In genomic region chr4:95105424-95105823, GRCm38 (mm10) we compare ENCODE assay signal across 8 mouse cellular contexts. TPM values are rescaled to one million over a fixed set of nuclear protein-coding genes. Genes with fewer than 3 reads are reported as not detected.
DNase-seq lines count a peak whose midpoint lies in the region; ATAC-seq lines count a peak whose summit lies in the region.

No protein-coding gene starts in this region.

- H3K4me2 ChIP-seq in lung, embryonic 16.5 days (ENCODE audit: low read depth, low read length), result no peak overlapping the region
- H3K4me2 ChIP-seq in forebrain, embryonic 14.5 days (ENCODE audit: low read length), result no peak overlapping the region

- H3K27me3 ChIP-seq in lung, embryonic 16.5 days (ENCODE audit: control insufficient read depth, insufficient read depth, low read depth, low read length), result no peaks in the 10 kb centered on the region
- no peaks in the 10 kb centered on the region for H3K27me3 ChIP-seq in forebrain, embryonic 14.5 days (replicated peaks; ENCODE audit: control insufficient read depth, insufficient read depth, low read length)
- H3K27me3 ChIP-seq in limb, embryonic 10.5 days (ENCODE audit: low read depth, poor library complexity, severe bottlenecking), result no peaks in the 10 kb centered on the region

- no peaks in the 10 kb centered on the region; the same call in 1 of the 2 replicates for H3K9me3 ChIP-seq in lung, embryonic 16.5 days (ENCODE audit: control insufficient read depth, low read length)
- no peaks in the 10 kb centered on the region; the same call in 1 of the 2 replicates for H3K9me3 ChIP-seq in forebrain, embryonic 14.5 days (replicated peaks; ENCODE audit: control insufficient read depth, low read length)
- H3K9me3 ChIP-seq in limb, embryonic 10.5 days (replicated peaks), result no peaks in the 10 kb centered on the region

- no peak overlapping the region for H3K4me3 ChIP-seq in lung, embryonic 16.5 days (ENCODE audit: low read length)
- no peak overlapping the region for H3K4me3 ChIP-seq in forebrain, embryonic 14.5 days (ENCODE audit: low read depth, low read length)
- no peak overlapping the region for H3K4me3 ChIP-seq in limb, embryonic 10.5 days

- ATAC-seq in lung, embryonic 16.5 days (ENCODE audit: low read depth), result peak; percentile 59; the same call in 1 of the 2 replicates
- ATAC-seq in forebrain, embryonic 14.5 days, result peak; percentile 44; the same call in 1 of the 2 replicates

- 7% methylated on average over 3 of the region's 3 CpGs for WGBS in lung, embryonic 16.5 days
- WGBS in forebrain, embryonic 14.5 days, result 26% methylated on average over 3 of the region's 3 CpGs
- WGBS in limb, embryonic 10.5 days, result 40% methylated on average over 3 of the region's 3 CpGs

- no peak overlapping the region for H3K9ac ChIP-seq in lung, embryonic 16.5 days (ENCODE audit: low read length)
- H3K9ac ChIP-seq in forebrain, embryonic 14.5 days (ENCODE audit: low read length), result no peak overlapping the region

- H3K27ac ChIP-seq in lung, embryonic 16.5 days (ENCODE audit: low read length), result peak overlapping the region; percentile 53
- no peak overlapping the region for H3K27ac ChIP-seq in forebrain, embryonic 14.5 days (ENCODE audit: low read depth, low read length)
- peak overlapping the region; percentile 83 for H3K27ac ChIP-seq in limb, embryonic 10.5 days

- peak; percentile 69 for DNase-seq in adrenal gland, adult 2 months
- no peak for DNase-seq in adrenal gland, postnatal 4 days (ENCODE audit: low spot score in 2 of 2)
- DNase-seq in lung, postnatal 14 days, result no peak
- DNase-seq in forebrain, embryonic 14.5 days (ENCODE audit: low spot score), result peak; percentile 9
- DNase-seq in limb, embryonic 10.5 days (ENCODE audit: low spot score), result no peak
- DNase-seq in natural killer cell, adult 2 months (ENCODE audit: low spot score in 2 of 2), result no peak
- no peak for DNase-seq in cerebellum, postnatal 10 days

- H3K36me3 ChIP-seq in lung, embryonic 16.5 days (ENCODE audit: control insufficient read depth, insufficient read depth, low read length), result no peaks in the 10 kb centered on the region
- no peaks in the 10 kb centered on the region for H3K36me3 ChIP-seq in forebrain, embryonic 14.5 days (ENCODE audit: control insufficient read depth, insufficient read depth, low read length)
- 0 out of 2 replicates have a peak, but pooled peaks cover 4% of the 10 kb centered on the region for H3K36me3 ChIP-seq in limb, embryonic 10.5 days

- H3K4me1 ChIP-seq in lung, embryonic 16.5 days (replicated peaks; ENCODE audit: control insufficient read depth, insufficient read depth, low read length), result peaks cover 12% of the 10 kb centered on the region
- H3K4me1 ChIP-seq in forebrain, embryonic 14.5 days (ENCODE audit: control insufficient read depth, insufficient read depth, low read length), result peaks cover 12% of the 10 kb centered on the region; the same call in 1 of the 2 replicates
- peaks cover 40% of the 10 kb centered on the region for H3K4me1 ChIP-seq in limb, embryonic 10.5 days

RNA-seq across cellular contexts. Expression of gene Jun, which starts 53.4 kb away (rescaled TPM):
- total RNA-seq in adrenal gland, adult 2 months (2021), result 100 to 1,000 TPM; 137 to 233 TPM
- 187 and 234 TPM in 2 replicates for polyA plus RNA-seq in adrenal gland, adult 2 months (2012; rRNA removed)
- 10 to 100 TPM; 46.6 to 58.6 TPM for total RNA-seq in adrenal gland, postnatal 4 days (2021)
- 110 and 119 TPM in 2 replicates for polyA plus RNA-seq in lung, embryonic 16.5 days (2015; fragmentation: Nextera tagmentation; extraction: Ambion mirVana)
- polyA plus RNA-seq in forebrain, embryonic 14.5 days (2014; fragmentation: Nextera tagmentation; extraction: Ambion mirVana), result 36.0 and 36.4 TPM in 2 replicates
- polyA plus RNA-seq in limb, embryonic 10.5 days (2016; fragmentation: Nextera tagmentation; extraction: Ambion mirVana), result 24.6 and 45.4 TPM in 2 replicates

Comparison
In these comparisons a context has a peak if more than half of its experiments do, and no peak if none do; other contexts are left out.
1. DNase-seq: peak in adrenal gland, adult 2 months (single experiment) and forebrain, embryonic 14.5 days (single experiment); none in adrenal gland, postnatal 4 days (0 of 2), lung, postnatal 14 days (single experiment), limb, embryonic 10.5 days (single experiment), natural killer cell, adult 2 months (0 of 2) and cerebellum, postnatal 10 days (0 of 2).